ENCODE assay signal across 27 mouse cellular contexts in the genomic region with DNA sequence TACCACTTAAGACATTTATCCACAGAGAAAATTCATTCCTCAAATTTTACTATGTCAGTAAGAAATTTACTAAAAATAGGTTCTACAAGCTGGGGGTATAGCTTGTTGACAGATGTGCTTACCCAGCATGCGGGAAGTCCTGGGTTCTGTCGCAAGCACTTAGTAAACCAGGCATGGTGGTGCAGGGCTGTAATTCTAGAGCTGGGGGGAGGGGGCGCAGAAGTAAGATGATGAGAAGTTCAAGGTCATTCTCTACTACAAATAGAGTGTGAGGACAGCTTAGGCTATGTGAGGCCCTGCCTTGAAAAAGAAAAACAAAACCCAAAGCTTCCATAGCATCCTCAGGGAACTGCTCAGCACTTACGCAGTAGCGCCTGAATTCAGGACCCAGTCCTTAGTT. TPM values are rescaled to one million over a fixed set of nuclear protein-coding genes. Genes with fewer than 3 reads are reported as not detected.
DNase-seq lines count a peak whose midpoint lies in the region; ATAC-seq and TF ChIP-seq lines count a peak whose summit lies in the region.
"Had no signal": no experiment of that assay in that cellular context is flagged by ENCODE, and none has a peak within 500 bp of the region (broad histone marks: within the 10 kb centered on the region; RNA-seq: fewer than 3 reads in every experiment).

No protein-coding gene starts in this region.

- peak overlapping the region; percentile 2; the same call in 1 of the 2 replicates for H3K4me2 ChIP-seq in heart, embryonic 11.5 days
- H3K4me2 ChIP-seq in heart, postnatal 0 days (ENCODE audit: low read depth, low read length) = no peak overlapping the region
- H3K4me2 ChIP-seq: embryonic facial prominence, embryonic 15.5 days; kidney, embryonic 15.5 days; limb, embryonic 13.5 days; neural tube, embryonic 13.5 days had no signal

- DNase-seq in heart, adult 9 months (ENCODE audit: low spot score in 2 of 2) = no peak
- no peak for DNase-seq in heart, postnatal 0 days (ENCODE audit: low spot score)
- DNase-seq in heart, postnatal 4 days = no peak
- peak; percentile 33 for DNase-seq in R1 (ENCODE audit: low read depth, low spot score)
- no peak for DNase-seq in thymus, adult 2 months
- DNase-seq: adrenal gland, postnatal 14 days; cerebellum, adult 8-10 months; kidney, postnatal 36 days; layer of hippocampus, adult 9-11 months; lung, postnatal 4 days; retina, postnatal 1 day; right cerebral cortex, postnatal 25 days; spleen, adult 18-20 months had no signal

- TF ChIP-seq POLR2A in ES-Bruce4 (IDR thresholded peaks at IDR 0.05; ENCODE audit: insufficient read depth, low read length) = no peak
- no peak for TF ChIP-seq POLR2A in thymus, adult 2 months (IDR thresholded peaks at IDR 0.05; ENCODE audit: control insufficient read depth, extremely low read depth, insufficient read depth, low read length, poor library complexity)

- 64% methylated on average over 5 of the region's 5 CpGs for WGBS in heart, embryonic 11.5 days (ENCODE audit: insufficient replicate concordance)
- WGBS in heart, postnatal 0 days = 59% methylated on average over 5 of the region's 5 CpGs
- WGBS in thymus, adult 2 months = 97% methylated on average over 5 of the region's 5 CpGs

- no peaks in the 10 kb centered on the region for H3K36me3 ChIP-seq in heart, embryonic 11.5 days (ENCODE audit: control insufficient read depth, insufficient read depth, low read length)
- H3K36me3 ChIP-seq in heart, postnatal 0 days (replicated peaks; ENCODE audit: control insufficient read depth, insufficient read depth, low read length) = 0 out of 2 replicates have a peak, but pooled peaks cover 7% of the 10 kb centered on the region
- no peaks in the 10 kb centered on the region for H3K36me3 ChIP-seq in ES-Bruce4 (ENCODE audit: control insufficient read depth, insufficient read depth, low read length, poor library complexity, severe bottlenecking)
- H3K36me3 ChIP-seq in thymus, adult 2 months (ENCODE audit: control insufficient read depth, insufficient read depth, low read length) = no peaks in the 10 kb centered on the region
- H3K36me3 ChIP-seq: embryonic facial prominence, embryonic 15.5 days; neural tube, embryonic 13.5 days had no signal

- peaks cover 32% of the 10 kb centered on the region for H3K4me1 ChIP-seq in heart, embryonic 11.5 days (ENCODE audit: control insufficient read depth, insufficient read depth, low read length)
- H3K4me1 ChIP-seq in heart, postnatal 0 days (ENCODE audit: control insufficient read depth, insufficient read depth) = peaks cover 14% of the 10 kb centered on the region
- H3K4me1 ChIP-seq in ES-Bruce4 (ENCODE audit: control insufficient read depth, insufficient read depth, low read length) = peaks cover 2% of the 10 kb centered on the region
- peaks cover 8% of the 10 kb centered on the region for H3K4me1 ChIP-seq in thymus, adult 2 months (replicated peaks; ENCODE audit: control insufficient read depth, insufficient read depth, low read length)

- H3K4me3 ChIP-seq in heart, embryonic 11.5 days (ENCODE audit: low read depth, low read length) = no peak overlapping the region
- no peak overlapping the region for H3K4me3 ChIP-seq in heart, postnatal 0 days (ENCODE audit: low read depth, low read length)
- no peak overlapping the region for H3K4me3 ChIP-seq in ES-Bruce4 (ENCODE audit: low read depth, low read length)
- no peak overlapping the region for H3K4me3 ChIP-seq in thymus, adult 2 months (ENCODE audit: control insufficient read depth, insufficient read depth, low read length)
- H3K4me3 ChIP-seq: embryonic facial prominence, embryonic 15.5 days; forebrain, embryonic 10.5 days; hindbrain, embryonic 10.5 days; kidney, embryonic 15.5 days; limb, embryonic 13.5 days; myocyte; neural tube, embryonic 13.5 days had no signal

- peak overlapping the region; percentile 75 for H3K27ac ChIP-seq in heart, embryonic 11.5 days (ENCODE audit: low read depth, low read length)
- 0 out of 2 replicates have a peak overlapping the region, but pooled peaks have one; percentile 57 for H3K27ac ChIP-seq in heart, postnatal 0 days (ENCODE audit: low read depth)
- peak overlapping the region; percentile 84 for H3K27ac ChIP-seq in ES-Bruce4 (ENCODE audit: insufficient read depth, low read length)
- H3K27ac ChIP-seq in thymus, adult 2 months (ENCODE audit: control insufficient read depth, insufficient read depth, low read length) = no peak overlapping the region
- H3K27ac ChIP-seq: embryonic facial prominence, embryonic 15.5 days; forebrain, embryonic 10.5 days; hindbrain, embryonic 10.5 days; hindbrain, postnatal 0 days; kidney, embryonic 15.5 days; limb, embryonic 13.5 days; neural tube, embryonic 13.5 days had no signal

- no peak overlapping the region for H3K9ac ChIP-seq in heart, embryonic 11.5 days (ENCODE audit: low read depth, low read length)
- H3K9ac ChIP-seq in heart, postnatal 0 days (replicated peaks; ENCODE audit: low read depth, low read length) = no peak overlapping the region
- H3K9ac ChIP-seq in ES-Bruce4 (ENCODE audit: low read depth, poor library complexity, severe bottlenecking) = no peak overlapping the region
- H3K9ac ChIP-seq: embryonic facial prominence, embryonic 15.5 days; kidney, embryonic 15.5 days; limb, embryonic 13.5 days; neural tube, embryonic 13.5 days had no signal

- no peaks in the 10 kb centered on the region for H3K9me3 ChIP-seq in heart, embryonic 11.5 days (replicated peaks; ENCODE audit: control insufficient read depth, low read length)
- no peaks in the 10 kb centered on the region for H3K9me3 ChIP-seq in heart, postnatal 0 days (replicated peaks; ENCODE audit: control insufficient read depth, low read length)
- no peaks in the 10 kb centered on the region for H3K9me3 ChIP-seq in ES-Bruce4 (replicated peaks; ENCODE audit: control insufficient read depth, insufficient read depth, low read length, poor library complexity, severe bottlenecking)
- H3K9me3 ChIP-seq: embryonic facial prominence, embryonic 15.5 days; forebrain, embryonic 10.5 days; hindbrain, embryonic 10.5 days; kidney, embryonic 15.5 days; limb, embryonic 13.5 days; neural tube, embryonic 13.5 days had no signal

- no peak for ATAC-seq in heart, embryonic 11.5 days (replicated peaks; ENCODE audit: insufficient number of reproducible peaks, low FRiP score, low TSS enrichment)
- ATAC-seq in heart, postnatal 0 days (ENCODE audit: insufficient read depth, low read depth) = peak; percentile 61; the same call in 1 of the 2 replicates
- ATAC-seq: forebrain, embryonic 16.5 days; hindbrain, postnatal 0 days; intestine, postnatal 0 days; midbrain, embryonic 16.5 days; Patski had no signal

- TF ChIP-seq EP300 in heart, postnatal 0 days (IDR thresholded peaks at IDR 0.05; ENCODE audit: low read depth) = no peak
- TF ChIP-seq EP300 in ES-Bruce4 (IDR thresholded peaks at IDR 0.05; ENCODE audit: insufficient read depth, low read depth, low read length) = no peak

- no peak for TF ChIP-seq CTCF in heart, postnatal 0 days (IDR thresholded peaks at IDR 0.05; ENCODE audit: low read depth)
- no peak for TF ChIP-seq CTCF in ES-Bruce4 (IDR thresholded peaks at IDR 0.05; ENCODE audit: low read depth, low read length)
- no peak for TF ChIP-seq CTCF in thymus, adult 2 months (IDR thresholded peaks at IDR 0.05; ENCODE audit: borderline replicate concordance, control insufficient read depth, extremely low read depth, insufficient read depth, low read length, poor library complexity)

- no peaks in the 10 kb centered on the region for H3K27me3 ChIP-seq in heart, embryonic 11.5 days (ENCODE audit: control insufficient read depth, insufficient read depth, low read length)
- H3K27me3 ChIP-seq in heart, postnatal 0 days (ENCODE audit: control insufficient read depth, insufficient read depth, low read length) = no peaks in the 10 kb centered on the region
- no peaks in the 10 kb centered on the region for H3K27me3 ChIP-seq in ES-Bruce4 (ENCODE audit: control insufficient read depth, insufficient read depth, low read length, poor library complexity, severe bottlenecking)
- no peaks in the 10 kb centered on the region for H3K27me3 ChIP-seq in thymus, adult 2 months (ENCODE audit: control insufficient read depth, insufficient read depth, low read length)
- H3K27me3 ChIP-seq: embryonic facial prominence, embryonic 15.5 days; kidney, embryonic 15.5 days; limb, embryonic 13.5 days; neural tube, embryonic 13.5 days; Patski had no signal

RNA-seq across cellular contexts. Expression of a gene that starts 8.5 kb away (rescaled TPM):
- polyA plus RNA-seq in heart, embryonic 11.5 days (2014; fragmentation: Nextera tagmentation; extraction: Ambion mirVana) = 10.2 and 10.5 TPM in 2 replicates
- total RNA-seq in heart, postnatal 0 days (2014; rRNA removed; ENCODE audit: low replicate concordance) = 2.8 and 5.0 TPM in 2 replicates
- polyA plus RNA-seq in heart, postnatal 0 days (2015; fragmentation: Nextera tagmentation; extraction: Ambion mirVana) = 4.4 and 4.6 TPM in 2 replicates
- total RNA-seq in heart, postnatal 4 days (2021) = 1 to 10 TPM; 6.9 to 7.6 TPM
- polyA plus RNA-seq in ES-Bruce4 (2011; ENCODE audit: insufficient read depth, insufficient read length, low read depth, missing spikeins) = 5.8 and 6.1 TPM in 2 replicates
- 7.2 and 8.0 TPM in 2 replicates for polyA plus RNA-seq in thymus, adult 2 months (2012; rRNA removed)

RNA-seq across cellular contexts. Expression of a gene that starts 9.2 kb away (rescaled TPM):
- 15.3 and 16.3 TPM in 2 replicates for polyA plus RNA-seq in heart, embryonic 11.5 days (2014; fragmentation: Nextera tagmentation; extraction: Ambion mirVana)
- total RNA-seq in heart, postnatal 0 days (2014; rRNA removed; ENCODE audit: low replicate concordance) = 8.1 and 26.1 TPM in 2 replicates
- polyA plus RNA-seq in heart, postnatal 0 days (2015; fragmentation: Nextera tagmentation; extraction: Ambion mirVana) = 8.6 and 10.4 TPM in 2 replicates
- total RNA-seq in heart, postnatal 4 days (2021) = 10 to 100 TPM in 1 of 2 experiments, 1 to 10 TPM in 1; 9.5 to 11.5 TPM
- 23.1 and 30.8 TPM in 2 replicates for polyA plus RNA-seq in ES-Bruce4 (2011; ENCODE audit: insufficient read depth, insufficient read length, low read depth, missing spikeins)
- polyA plus RNA-seq in thymus, adult 2 months (2012; rRNA removed) = 22.1 and 28.7 TPM in 2 replicates

RNA-seq across cellular contexts. Expression of a gene that starts 25.4 kb away (rescaled TPM):
- 19.5 and 20.6 TPM in 2 replicates for polyA plus RNA-seq in heart, embryonic 11.5 days (2014; fragmentation: Nextera tagmentation; extraction: Ambion mirVana)
- 8.7 and 13.2 TPM in 2 replicates for total RNA-seq in heart, postnatal 0 days (2014; rRNA removed; ENCODE audit: low replicate concordance)
- 13.7 and 15.0 TPM in 2 replicates for polyA plus RNA-seq in heart, postnatal 0 days (2015; fragmentation: Nextera tagmentation; extraction: Ambion mirVana)
- total RNA-seq in heart, postnatal 4 days (2021) = 10 to 100 TPM; 13.5 to 14.6 TPM
- polyA plus RNA-seq in ES-Bruce4 (2011; ENCODE audit: insufficient read depth, insufficient read length, low read depth, missing spikeins) = 8.2 and 8.7 TPM in 2 replicates
- 5.1 and 6.0 TPM in 2 replicates for polyA plus RNA-seq in thymus, adult 2 months (2012; rRNA removed)

RNA-seq across cellular contexts. Expression of a gene that starts 38.8 kb away (rescaled TPM):
- 2.8 and 3.7 TPM in 2 replicates for polyA plus RNA-seq in heart, embryonic 11.5 days (2014; fragmentation: Nextera tagmentation; extraction: Ambion mirVana)
- not detected in 2 replicates for total RNA-seq in heart, postnatal 0 days (2014; rRNA removed; ENCODE audit: low replicate concordance)
- 1.5 and 1.7 TPM in 2 replicates for polyA plus RNA-seq in heart, postnatal 0 days (2015; fragmentation: Nextera tagmentation; extraction: Ambion mirVana)
- 1 to 10 TPM; 1.6 to 1.8 TPM for total RNA-seq in heart, postnatal 4 days (2021)
- 1.1 and 2.1 TPM in 2 replicates for polyA plus RNA-seq in ES-Bruce4 (2011; ENCODE audit: insufficient read depth, insufficient read length, low read depth, missing spikeins)
- not detected in 2 replicates for polyA plus RNA-seq in thymus, adult 2 months (2012; rRNA removed)
- total RNA-seq: adrenal gland, postnatal 14 days had no signal
- polyA plus RNA-seq: myocyte, Patski had no signal

RNA-seq across cellular contexts. Expression of a gene that starts 53.9 kb away (rescaled TPM):
- 8.5 and 8.8 TPM in 2 replicates for polyA plus RNA-seq in heart, embryonic 11.5 days (2014; fragmentation: Nextera tagmentation; extraction: Ambion mirVana)
- total RNA-seq in heart, postnatal 0 days (2014; rRNA removed; ENCODE audit: low replicate concordance) = 0.50 and 3.7 TPM in 2 replicates
- polyA plus RNA-seq in heart, postnatal 0 days (2015; fragmentation: Nextera tagmentation; extraction: Ambion mirVana) = 1.1 TPM in 2 replicates
- 1 to 10 TPM; 3.2 to 3.3 TPM for total RNA-seq in heart, postnatal 4 days (2021)
- polyA plus RNA-seq in ES-Bruce4 (2011; ENCODE audit: insufficient read depth, insufficient read length, low read depth, missing spikeins) = 9.3 and 11.1 TPM in 2 replicates
- polyA plus RNA-seq in thymus, adult 2 months (2012; rRNA removed) = 0.08 and 0.16 TPM in 2 replicates
